Mouse (Mus musculus): ENCODE data around the gene Gcnt7. TPM values are rescaled to one million over a fixed set of nuclear protein-coding genes. Genes with fewer than 3 reads are reported as not detected.

Gene Gcnt7
- polyA plus RNA-seq, 1 experiment from 2014 or later = 1.9 TPM

GRCm38 (mm10) chr2:172467206-172467605 lies 8.8 kb upstream of the Gcnt7 start:
- Histone ChIP-seq H3K4me1 (replicated peaks; ENCODE audit: control insufficient read depth, insufficient read depth, low read length) (no peaks in the 10 kb centered on the region), H3K27ac (ENCODE audit: low read length) (no peak overlapping the region), H3K27me3 (ENCODE audit: control insufficient read depth, insufficient read depth, low read depth, low read length) (no peaks in the 10 kb centered on the region), H3K4me2 (ENCODE audit: low read depth, low read length) (no peak overlapping the region), H3K36me3 (ENCODE audit: control insufficient read depth, insufficient read depth, low read length) (peaks cover 20% of the 10 kb centered on the region), H3K9ac (ENCODE audit: low read length) (no peak overlapping the region), H3K9me3 (ENCODE audit: control insufficient read depth, low read length) (no peaks in the 10 kb centered on the region), H3K4me3 (ENCODE audit: low read length) (no peak overlapping the region)
- ATAC-seq (ENCODE audit: low read depth) = no peak
- 90% methylated on average over 5 of the region's 5 CpGs for WGBS

GRCm38 (mm10) chr2:172466427-172467132 lies 8.2 kb upstream of the Gcnt7 start:
- H3K4me2 ChIP-seq (ENCODE audit: low read depth, low read length) = no peak overlapping the region
- no peak overlapping the region for H3K27ac ChIP-seq (ENCODE audit: low read length)
- ATAC-seq (ENCODE audit: low read depth) = no peak
- no peak overlapping the region for H3K9ac ChIP-seq (ENCODE audit: low read length)
- no peaks in the 10 kb centered on the region for H3K4me1 ChIP-seq (replicated peaks; ENCODE audit: control insufficient read depth, insufficient read depth, low read length)
- no peaks in the 10 kb centered on the region for H3K27me3 ChIP-seq (ENCODE audit: control insufficient read depth, insufficient read depth, low read depth, low read length)
- WGBS = 82% methylated on average over 11 of the region's 11 CpGs
- H3K9me3 ChIP-seq (ENCODE audit: control insufficient read depth, low read length) = no peaks in the 10 kb centered on the region
- no peak overlapping the region for H3K4me3 ChIP-seq (ENCODE audit: low read length)
- H3K36me3 ChIP-seq (ENCODE audit: control insufficient read depth, insufficient read depth, low read length) = peaks cover 20% of the 10 kb centered on the region

- Histone ChIP-seq H3K4me1 (replicated peaks; ENCODE audit: control insufficient read depth, insufficient read depth, low read length) (no peaks in the 10 kb centered on the region), H3K36me3 (ENCODE audit: control insufficient read depth, insufficient read depth, low read length) (peaks cover 16% of the 10 kb centered on the region), H3K27ac (ENCODE audit: low read length) (no peak overlapping the region), H3K4me3 (ENCODE audit: low read length) (no peak overlapping the region), H3K9ac (ENCODE audit: low read length) (no peak overlapping the region), H3K27me3 (ENCODE audit: control insufficient read depth, insufficient read depth, low read depth, low read length) (no peaks in the 10 kb centered on the region), H3K9me3 (ENCODE audit: control insufficient read depth, low read length) (no peaks in the 10 kb centered on the region), H3K4me2 (ENCODE audit: low read depth, low read length) (no peak overlapping the region)
- WGBS = 84% methylated on average over 4 of the region's 4 CpGs
- no peak for ATAC-seq (ENCODE audit: low read depth)
Observed at GRCm38 (mm10) chr2:172462813-172463212, 4.4 kb upstream of the Gcnt7 start.

- Histone ChIP-seq H3K27me3 (ENCODE audit: control insufficient read depth, insufficient read depth, low read depth, low read length) (no peaks in the 10 kb centered on the region), H3K4me1 (replicated peaks; ENCODE audit: control insufficient read depth, insufficient read depth, low read length) (no peaks in the 10 kb centered on the region), H3K36me3 (ENCODE audit: control insufficient read depth, insufficient read depth, low read length) (peaks cover 6% of the 10 kb centered on the region; the same call in 1 of the 2 replicates), H3K4me2 (ENCODE audit: low read depth, low read length) (no peak overlapping the region), H3K9ac (ENCODE audit: low read length) (no peak overlapping the region), H3K27ac (ENCODE audit: low read length) (no peak overlapping the region), H3K4me3 (ENCODE audit: low read length) (no peak overlapping the region), H3K9me3 (ENCODE audit: control insufficient read depth, low read length) (no peaks in the 10 kb centered on the region)
- ATAC-seq (ENCODE audit: low read depth) = no peak
- WGBS = 78% methylated on average over 2 of the region's 2 CpGs
Observed at GRCm38 (mm10) chr2:172460647-172461046, 2.3 kb upstream of the Gcnt7 start.

- Histone ChIP-seq H3K36me3 (ENCODE audit: control insufficient read depth, insufficient read depth, low read length) (peaks cover 17% of the 10 kb centered on the region), H3K27ac (ENCODE audit: low read length) (no peak overlapping the region), H3K4me1 (replicated peaks; ENCODE audit: control insufficient read depth, insufficient read depth, low read length) (no peaks in the 10 kb centered on the region), H3K9me3 (ENCODE audit: control insufficient read depth, low read length) (no peaks in the 10 kb centered on the region), H3K27me3 (ENCODE audit: control insufficient read depth, insufficient read depth, low read depth, low read length) (no peaks in the 10 kb centered on the region), H3K4me3 (ENCODE audit: low read length) (no peak overlapping the region), H3K9ac (ENCODE audit: low read length) (no peak overlapping the region), H3K4me2 (ENCODE audit: low read depth, low read length) (no peak overlapping the region)
- WGBS = 91% methylated on average over 7 of the region's 10 CpGs
- ATAC-seq (ENCODE audit: low read depth) = no peak
Observed at GRCm38 (mm10) chr2:172452458-172452857, 5.9 kb downstream of the Gcnt7 start.

- Histone ChIP-seq H3K36me3 (ENCODE audit: control insufficient read depth, insufficient read depth, low read length) (peaks cover 19% of the 10 kb centered on the region), H3K27me3 (ENCODE audit: control insufficient read depth, insufficient read depth, low read depth, low read length) (no peaks in the 10 kb centered on the region), H3K27ac (ENCODE audit: low read length) (no peak overlapping the region), H3K4me1 (replicated peaks; ENCODE audit: control insufficient read depth, insufficient read depth, low read length) (no peaks in the 10 kb centered on the region), H3K9ac (ENCODE audit: low read length) (no peak overlapping the region), H3K4me3 (ENCODE audit: low read length) (no peak overlapping the region), H3K4me2 (ENCODE audit: low read depth, low read length) (no peak overlapping the region), H3K9me3 (ENCODE audit: control insufficient read depth, low read length) (no peaks in the 10 kb centered on the region)
- no peak for ATAC-seq (ENCODE audit: low read depth)
- WGBS = 84% methylated on average over 4 of the region's 4 CpGs
Observed at GRCm38 (mm10) chr2:172452031-172452430, 6.4 kb downstream of the Gcnt7 start.

GRCm38 (mm10) chr2:172450640-172451039 lies 7.8 kb downstream of the Gcnt7 start:
- H3K27ac ChIP-seq (ENCODE audit: low read length) = no peak overlapping the region
- H3K4me1 ChIP-seq (replicated peaks; ENCODE audit: control insufficient read depth, insufficient read depth, low read length) = no peaks in the 10 kb centered on the region
- peaks cover 30% of the 10 kb centered on the region for H3K36me3 ChIP-seq (ENCODE audit: control insufficient read depth, insufficient read depth, low read length)
- H3K9ac ChIP-seq (ENCODE audit: low read length) = no peak overlapping the region
- H3K4me3 ChIP-seq (ENCODE audit: low read length) = no peak overlapping the region
- ATAC-seq (ENCODE audit: low read depth) = no peak
- H3K27me3 ChIP-seq (ENCODE audit: control insufficient read depth, insufficient read depth, low read depth, low read length) = no peaks in the 10 kb centered on the region
- 83% methylated on average over 6 of the region's 6 CpGs for WGBS
- H3K9me3 ChIP-seq (ENCODE audit: control insufficient read depth, low read length) = no peaks in the 10 kb centered on the region
- H3K4me2 ChIP-seq (ENCODE audit: low read depth, low read length) = no peak overlapping the region

- 83% methylated on average over 4 of the region's 4 CpGs for WGBS
- Histone ChIP-seq H3K27ac (ENCODE audit: low read length) (no peak overlapping the region), H3K36me3 (ENCODE audit: control insufficient read depth, insufficient read depth, low read length) (peaks cover 33% of the 10 kb centered on the region), H3K4me2 (ENCODE audit: low read depth, low read length) (no peak overlapping the region), H3K4me1 (replicated peaks; ENCODE audit: control insufficient read depth, insufficient read depth, low read length) (no peaks in the 10 kb centered on the region), H3K4me3 (ENCODE audit: low read length) (no peak overlapping the region), H3K27me3 (ENCODE audit: control insufficient read depth, insufficient read depth, low read depth, low read length) (no peaks in the 10 kb centered on the region), H3K9ac (ENCODE audit: low read length) (no peak overlapping the region), H3K9me3 (ENCODE audit: control insufficient read depth, low read length) (no peaks in the 10 kb centered on the region)
- ATAC-seq (ENCODE audit: low read depth) = no peak
Observed at GRCm38 (mm10) chr2:172448329-172448728, 10.1 kb downstream of the Gcnt7 start.

- WGBS = 84% methylated on average over 6 of the region's 6 CpGs
- Histone ChIP-seq H3K27ac (ENCODE audit: low read length) (no peak overlapping the region), H3K4me1 (replicated peaks; ENCODE audit: control insufficient read depth, insufficient read depth, low read length) (no peaks in the 10 kb centered on the region), H3K36me3 (ENCODE audit: control insufficient read depth, insufficient read depth, low read length) (peaks cover 33% of the 10 kb centered on the region), H3K9me3 (ENCODE audit: control insufficient read depth, low read length) (no peaks in the 10 kb centered on the region), H3K4me2 (ENCODE audit: low read depth, low read length) (no peak overlapping the region), H3K4me3 (ENCODE audit: low read length) (no peak overlapping the region), H3K9ac (ENCODE audit: low read length) (no peak overlapping the region), H3K27me3 (ENCODE audit: control insufficient read depth, insufficient read depth, low read depth, low read length) (no peaks in the 10 kb centered on the region)
- peak; percentile 64; the same call in 1 of the 2 replicates for ATAC-seq (ENCODE audit: low read depth)
Observed at GRCm38 (mm10) chr2:172447317-172447716, 11.1 kb downstream of the Gcnt7 start.

All from lung, embryonic 16.5 days (tissue).